Mouse (Mus musculus) ovary, adult 10 weeks (tissue): ENCODE results near the gene Unc50. TPM values are rescaled to one million over a fixed set of nuclear protein-coding genes. Genes with fewer than 3 reads are reported as not detected.

Source experiments
- polyA plus RNA-seq: library from polyadenylated mRNA; stranded (reverse); fragments of 350-450 nt; fragmentation: Illumina TruSeq; extraction: RNeasy Lipid Tissue Mini Kit (QIAGEN cat#74804); gene quantifications from one replicate; pipeline ENCODE4 v1.2.3, GENCODE M21; 2014

Gene Unc50
- 40.1 TPM for polyA plus RNA-seq

GRCm38 (mm10) chr1:37429366-37430296, at the start of gene Unc50, which contains the start of gene Coa5:
Unc50 (plus strand) TSS chr1:37430139.
Coa5 (minus strand) TSS chr1:37430103.

Other genes starting within 250 kb of the Unc50 start
- gene Cnga3, start 215.7 kb upstream of the Unc50 start, polyA plus RNA-seq: not detected
- 7.7 TPM for gene Inpp4a, start 130.3 kb upstream of the Unc50 start, polyA plus RNA-seq
- 128 TPM for gene Coa5, start within 50 bp of the Unc50 start, polyA plus RNA-seq
- gene Mgat4a, start 110.9 kb downstream of the Unc50 start, polyA plus RNA-seq: 16.6 TPM